Mouse (Mus musculus): ENCODE results near the gene Ldhc. TPM values are rescaled to one million over a fixed set of nuclear protein-coding genes. Genes with fewer than 3 reads are reported as not detected.

The Ldhc gene
- polyA plus RNA-seq, 1 experiment from 2014 or later, result 0.22 TPM

DNA sequence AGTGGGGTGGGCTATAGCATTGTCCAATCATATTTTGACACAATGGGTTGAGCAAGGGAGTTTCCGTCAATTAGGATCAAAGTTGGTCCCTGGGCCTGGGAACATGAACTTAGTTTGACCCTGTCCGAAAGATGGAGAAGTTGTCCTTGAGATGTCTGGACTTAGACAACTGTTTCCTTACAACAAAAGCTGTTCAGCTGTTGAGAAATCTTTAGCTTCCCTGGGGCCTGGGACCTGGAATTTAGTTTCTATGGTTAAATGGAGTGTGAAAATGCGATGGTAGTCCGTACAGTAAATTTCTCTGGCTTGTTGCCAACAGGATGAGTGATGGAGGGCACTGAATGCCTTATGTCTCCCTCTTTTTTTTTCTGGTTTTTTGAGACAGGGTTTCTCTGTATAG is 61.1 kb downstream of the Ldhc start:
- Histone ChIP-seq H3K4me1 (peaks cover 14% of the 10 kb centered on the region), H3K4me2 (replicated peaks) (no peak overlapping the region), H3K27me3 (no peaks in the 10 kb centered on the region), H3K4me3 (no peak overlapping the region), H3K27ac (replicated peaks) (no peak overlapping the region), H3K9ac (replicated peaks) (no peak overlapping the region), H3K36me3 (peaks cover 6% of the 10 kb centered on the region; the same call in 1 of the 2 replicates), H3K9me3 (no peaks in the 10 kb centered on the region)
- no peak for ATAC-seq (ENCODE audit: low FRiP score, low read depth)
- 93% methylated on average over 4 of the region's 4 CpGs for WGBS

Other genes with a start within 250 kb of the Ldhc start
- gene Sergef, start 221.4 kb upstream of the Ldhc start, polyA plus RNA-seq (2016; fragmentation: Nextera tagmentation; extraction: Ambion mirVana), result 17.3 and 18.5 TPM in 2 replicates
- gene Tph1, start 188.7 kb upstream of the Ldhc start, polyA plus RNA-seq (2016; fragmentation: Nextera tagmentation; extraction: Ambion mirVana), result 0.29 and 0.41 TPM in 2 replicates
- 30.7 and 32.0 TPM in 2 replicates for gene Saal1, start 150.5 kb upstream of the Ldhc start, polyA plus RNA-seq (2016; fragmentation: Nextera tagmentation; extraction: Ambion mirVana)
- gene Saa3, start 145.5 kb upstream of the Ldhc start, polyA plus RNA-seq (2016; fragmentation: Nextera tagmentation; extraction: Ambion mirVana), result 0.10 TPM in 1 of 2 replicates, not detected in the other
- gene Saa4, start 128.6 kb upstream of the Ldhc start, polyA plus RNA-seq (2016; fragmentation: Nextera tagmentation; extraction: Ambion mirVana), result not detected in 2 replicates
- not detected in 2 replicates for gene Saa1, start 118.2 kb upstream of the Ldhc start, polyA plus RNA-seq (2016; fragmentation: Nextera tagmentation; extraction: Ambion mirVana)
- not detected in 2 replicates for gene Saa2, start 109.4 kb upstream of the Ldhc start, polyA plus RNA-seq (2016; fragmentation: Nextera tagmentation; extraction: Ambion mirVana)
- gene Hps5, start 65.1 kb upstream of the Ldhc start, polyA plus RNA-seq (2016; fragmentation: Nextera tagmentation; extraction: Ambion mirVana), result 23.8 and 24.9 TPM in 2 replicates
- 51.5 and 52.1 TPM in 2 replicates for gene Gtf2h1, start 65.1 kb upstream of the Ldhc start, polyA plus RNA-seq (2016; fragmentation: Nextera tagmentation; extraction: Ambion mirVana)
- gene Ldha, start 19.7 kb upstream of the Ldhc start, polyA plus RNA-seq (2016; fragmentation: Nextera tagmentation; extraction: Ambion mirVana), result 802 and 809 TPM in 2 replicates
- 318 and 322 TPM in 2 replicates for gene Tsg101, start 58.8 kb downstream of the Ldhc start, polyA plus RNA-seq (2016; fragmentation: Nextera tagmentation; extraction: Ambion mirVana)
- gene Uevld, start 97.3 kb downstream of the Ldhc start, polyA plus RNA-seq (2016; fragmentation: Nextera tagmentation; extraction: Ambion mirVana), result 11.8 and 12.1 TPM in 2 replicates
- not detected in 2 replicates for gene Gm9999, start 122.4 kb downstream of the Ldhc start, polyA plus RNA-seq (2016; fragmentation: Nextera tagmentation; extraction: Ambion mirVana)
- 13.1 and 14.0 TPM in 2 replicates for gene Spty2d1, start 147.2 kb downstream of the Ldhc start, polyA plus RNA-seq (2016; fragmentation: Nextera tagmentation; extraction: Ambion mirVana)
- 16.6 and 17.4 TPM in 2 replicates for gene Tmem86a, start 189.4 kb downstream of the Ldhc start, polyA plus RNA-seq (2016; fragmentation: Nextera tagmentation; extraction: Ambion mirVana)